Mouse (Mus musculus): ENCODE results near the gene Ube2o.

Gene Ube2o

GRCm38 (mm10) chr11:116489771-116490231 is 91.4 kb downstream of the Ube2o start:
- DNase-seq (ENCODE audit: inconsistent age in 2 of 2, low spot score in 1 of 2), result no peak

- DNase-seq (ENCODE audit: inconsistent age in 2 of 2, low spot score in 1 of 2), result no peak
Measured at GRCm38 (mm10) chr11:116488693-116489375, 92.4 kb downstream of the Ube2o start.

DNA sequence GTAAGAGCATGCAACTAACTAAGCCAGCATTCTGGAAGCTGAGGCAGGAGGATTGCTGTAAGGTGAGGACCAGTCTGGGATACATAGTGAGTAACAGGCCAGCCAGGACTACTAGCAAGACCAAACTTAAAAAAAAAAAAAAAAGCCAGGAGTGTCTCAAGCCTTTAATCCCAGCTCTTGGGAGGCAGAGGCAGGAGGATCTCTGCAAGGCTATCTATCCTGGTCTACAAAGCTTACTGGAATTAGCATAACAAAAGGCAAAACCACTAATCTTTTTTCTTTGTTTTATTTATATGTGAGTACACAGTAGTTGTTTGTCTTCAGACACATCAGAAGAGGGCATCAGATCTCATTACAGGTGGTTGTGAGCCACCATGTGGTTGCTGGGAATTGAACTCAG is 93.0 kb downstream of the Ube2o start:
- no peak for DNase-seq (ENCODE audit: inconsistent age in 2 of 2, low spot score in 1 of 2)

Measured in adrenal gland, adult (tissue).